Mouse (Mus musculus) cortical plate, adult 2 months (tissue): ENCODE data around the gene Hectd1.

Experiments used
- CTCF ChIP-seq: fragments of 200-500 bp; IDR thresholded peaks from 2 replicates; pipeline ENCODE4 v1.5.1; 2011; ENCODE audit warnings: mild to moderate bottlenecking, control low read depth, low read length; ENCODE audit not compliant: insufficient read depth; ENCODE audit errors: extremely low read depth
- POLR2A ChIP-seq: fragments of 200-500 bp; IDR thresholded peaks from 2 replicates; pipeline ENCODE4 v1.6.1; 2011; ENCODE audit warnings: mild to moderate bottlenecking, low read length, control low read depth; ENCODE audit not compliant: insufficient read depth; ENCODE audit errors: extremely low read depth

DNA sequence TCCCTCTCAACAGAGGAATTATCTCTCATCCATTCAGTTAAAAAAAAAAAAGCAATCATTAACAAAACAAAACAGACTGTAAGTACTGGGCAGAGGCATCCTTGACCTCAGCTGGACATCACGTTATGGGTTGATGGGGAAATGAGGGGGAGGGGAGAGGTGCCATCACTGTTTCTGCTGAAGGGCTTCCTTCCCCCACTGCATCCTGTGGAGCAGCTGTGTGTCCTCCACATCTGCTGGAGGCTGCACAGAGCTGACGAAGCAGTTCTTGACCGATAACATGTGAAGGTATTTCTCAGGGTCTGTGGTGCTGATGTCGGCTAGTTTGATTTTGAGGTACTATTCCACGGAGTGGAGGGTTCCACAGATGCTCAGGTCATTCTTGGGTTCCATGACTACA, 119.2 kb downstream of the Hectd1 start:
- TF ChIP-seq CTCF (no peak), POLR2A (no peak)
